Mouse (Mus musculus) lung, postnatal 0 days (tissue): Measurements from ENCODE around the gene Mcub. TPM values are rescaled to one million over a fixed set of nuclear protein-coding genes. Genes with fewer than 3 reads are reported as not detected.
A peak's percentile ranks its signal among the peaks of the same experiment; 100 is the strongest.

Experiments used
- ATAC-seq: fragments of 200-750 bp; cut with Nextera tagmentation; 2 replicates; pipeline ENCODE4 v1.8.0; 2017; ENCODE audit warnings: moderate library complexity
- DNase-seq: peaks from one replicate; pipeline ENCODE4 v3.0.0-alpha.2; 2016; ENCODE audit warnings: low spot score
- H3K27ac ChIP-seq: fragments of 300-500 bp; sonication (generic); 2 replicates; pipeline ENCODE4 v1.5.1; 2014; ENCODE audit warnings: antibody characterized with exemption, mild to moderate bottlenecking, low read length, mixed read lengths
- H3K27me3 ChIP-seq: fragments of 300-500 bp; sonication (generic); replicated peaks from 2 replicates; pipeline ENCODE4 v1.6.1; 2014; ENCODE audit warnings: low read length, mixed read lengths; ENCODE audit not compliant: insufficient read depth
- H3K36me3 ChIP-seq: fragments of 300-500 bp; sonication (generic); 2 replicates; pipeline ENCODE4 v1.6.1; 2014; ENCODE audit warnings: low read length, mixed read lengths; ENCODE audit not compliant: insufficient read depth
- H3K4me1 ChIP-seq: fragments of 300-500 bp; sonication (generic); 2 replicates; pipeline ENCODE4 v1.6.1; 2014; ENCODE audit warnings: antibody characterized with exemption, low read depth, low read length, mixed read lengths; ENCODE audit not compliant: insufficient read depth
- H3K4me2 ChIP-seq: fragments of 300-500 bp; sonication (generic); replicated peaks from 2 replicates; pipeline ENCODE4 v1.6.1; 2014; ENCODE audit warnings: low read depth, mild to moderate bottlenecking, low read length, moderate library complexity, mixed read lengths
- H3K4me3 ChIP-seq: fragments of 300-500 bp; sonication (generic); 2 replicates; pipeline ENCODE4 v1.5.1; 2014; ENCODE audit warnings: low read depth, low read length
- H3K9ac ChIP-seq: fragments of 300-500 bp; sonication (generic); replicated peaks from 2 replicates; pipeline ENCODE4 v1.6.1; 2014; ENCODE audit warnings: low read depth, mild to moderate bottlenecking
- H3K9me3 ChIP-seq: fragments of 300-500 bp; sonication (generic); 2 replicates; pipeline ENCODE4 v1.6.1; 2016; ENCODE audit warnings: low read length, mixed read lengths
- CTCF ChIP-seq: IDR thresholded peaks from 2 replicates; pipeline ENCODE4 v1.5.1; 2016; ENCODE audit warnings: antibody characterized with exemption, mild to moderate bottlenecking
- EP300 ChIP-seq: IDR thresholded peaks from 2 replicates; pipeline ENCODE4 v1.6.1; 2016; ENCODE audit warnings: antibody characterized with exemption, mild to moderate bottlenecking, control low read depth
- WGBS: fragments of 180-500 bp; shearing (Covaris S2); extraction: QIAGEN DNeasy Blood & Tissue Kit; methylation state at CpG from one replicate; pipeline ENCODE4 v1.1.7; 2014; 5-methylcytosine and 5-hydroxymethylcytosine counted together
- polyA plus RNA-seq: library from polyadenylated mRNA; unstranded; fragments of >200 nt; fragmentation: Nextera tagmentation; extraction: Ambion mirVana; gene quantifications from 2 replicates; pipeline ENCODE4 v1.2.1, GENCODE M21; 2015

The Mcub gene
- polyA plus RNA-seq, 1 experiment from 2014 or later = 11.8 TPM

DNA sequence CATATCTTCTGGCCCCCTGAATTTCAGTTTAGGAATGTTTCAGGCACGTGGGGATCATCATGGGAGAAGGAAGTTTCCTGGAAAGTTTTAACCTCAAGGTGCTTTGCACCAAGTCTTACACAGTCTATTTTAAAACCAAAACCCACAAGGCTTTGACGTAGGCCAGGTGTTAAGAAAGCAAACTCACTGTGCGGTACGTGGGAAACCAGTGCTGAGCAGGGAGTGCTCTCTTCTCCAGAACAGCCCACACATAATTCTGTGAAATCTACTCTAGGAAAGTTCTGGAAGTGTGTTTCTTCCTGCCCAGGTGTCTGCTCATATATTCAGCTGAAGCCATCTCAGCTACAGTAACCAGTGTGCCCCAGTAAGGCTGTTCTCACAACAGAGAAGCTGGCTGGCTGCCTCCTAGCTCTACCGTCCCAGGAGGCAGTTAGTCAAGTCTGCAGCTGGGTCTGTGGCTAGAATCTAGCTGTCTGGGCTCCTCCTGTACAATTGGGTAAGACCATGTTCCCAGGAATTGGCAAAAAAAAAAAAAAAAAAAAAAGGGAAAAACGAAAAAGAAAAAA is 39.7 kb downstream of the Mcub start:
- H3K4me3 ChIP-seq = no peak overlapping the region
- no peaks in the 10 kb centered on the region for H3K27me3 ChIP-seq
- H3K4me1 ChIP-seq = no peaks in the 10 kb centered on the region
- ATAC-seq (no peak), DNase-seq (no peak)
- 55% methylated on average over 6 of the region's 6 CpGs for WGBS
- H3K36me3 ChIP-seq = no peaks in the 10 kb centered on the region
- no peak overlapping the region for H3K27ac ChIP-seq
- TF ChIP-seq CTCF (no peak), EP300 (no peak)
- H3K9ac ChIP-seq = no peak overlapping the region
- H3K4me2 ChIP-seq = no peak overlapping the region
- no peaks in the 10 kb centered on the region for H3K9me3 ChIP-seq

DNA sequence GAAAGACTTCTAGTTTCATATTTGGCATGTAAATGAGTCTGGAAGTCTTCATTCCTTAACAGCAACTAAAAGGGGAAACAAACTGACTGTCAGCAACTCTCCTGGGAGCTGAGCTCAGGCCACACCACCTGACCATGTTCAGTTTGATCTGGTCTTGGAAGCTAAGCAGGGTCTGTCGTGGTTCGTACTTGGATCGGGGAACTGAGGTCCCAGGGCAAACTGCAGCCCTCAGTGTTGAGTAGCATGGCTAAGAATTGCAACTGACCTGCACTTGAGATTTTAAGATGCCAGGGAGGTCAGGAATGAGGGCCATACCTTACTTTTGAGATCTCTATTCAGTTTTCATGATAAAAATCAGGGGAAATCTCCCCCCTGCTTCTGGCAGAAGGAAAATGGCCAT is 44.1 kb downstream of the Mcub start:
- H3K9me3 ChIP-seq = no peaks in the 10 kb centered on the region
- H3K27me3 ChIP-seq = no peaks in the 10 kb centered on the region
- H3K4me2 ChIP-seq = no peak overlapping the region
- H3K4me3 ChIP-seq = no peak overlapping the region
- H3K9ac ChIP-seq = no peak overlapping the region
- DNase-seq (no peak), ATAC-seq (no peak)
- no peak for TF ChIP-seq EP300
- no peak for TF ChIP-seq CTCF
- no peaks in the 10 kb centered on the region for H3K36me3 ChIP-seq
- no peaks in the 10 kb centered on the region for H3K4me1 ChIP-seq
- no peak overlapping the region for H3K27ac ChIP-seq
- WGBS = 92% methylated on average over 3 of the region's 3 CpGs

DNA sequence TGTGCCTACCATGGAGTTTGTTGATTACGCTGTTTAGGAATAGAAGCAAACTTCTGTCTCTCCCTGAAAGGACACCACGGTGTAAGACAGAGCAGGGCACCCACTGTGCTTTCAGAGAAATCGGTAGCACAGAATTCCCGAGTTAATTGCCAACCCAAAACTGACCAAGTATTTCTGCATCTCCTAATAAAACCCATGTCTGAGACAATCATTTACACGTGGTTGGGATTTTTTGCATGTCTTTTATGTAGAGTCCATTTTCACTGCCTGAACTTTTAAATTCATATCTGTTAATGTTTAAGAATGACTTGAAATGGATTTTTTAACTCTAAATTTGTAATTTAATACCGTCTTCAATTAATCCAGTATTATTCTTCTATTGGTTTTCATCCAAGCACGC is 46.4 kb downstream of the Mcub start:
- H3K27me3 ChIP-seq = no peaks in the 10 kb centered on the region
- no peak overlapping the region for H3K4me2 ChIP-seq
- ATAC-seq (no peak), DNase-seq (no peak)
- no peaks in the 10 kb centered on the region for H3K9me3 ChIP-seq
- H3K4me1 ChIP-seq = no peaks in the 10 kb centered on the region
- TF ChIP-seq CTCF (no peak), EP300 (no peak)
- 87% methylated on average over 7 of the region's 7 CpGs for WGBS
- H3K36me3 ChIP-seq = no peaks in the 10 kb centered on the region
- H3K9ac ChIP-seq = no peak overlapping the region
- no peak overlapping the region for H3K27ac ChIP-seq
- no peak overlapping the region for H3K4me3 ChIP-seq

DNA sequence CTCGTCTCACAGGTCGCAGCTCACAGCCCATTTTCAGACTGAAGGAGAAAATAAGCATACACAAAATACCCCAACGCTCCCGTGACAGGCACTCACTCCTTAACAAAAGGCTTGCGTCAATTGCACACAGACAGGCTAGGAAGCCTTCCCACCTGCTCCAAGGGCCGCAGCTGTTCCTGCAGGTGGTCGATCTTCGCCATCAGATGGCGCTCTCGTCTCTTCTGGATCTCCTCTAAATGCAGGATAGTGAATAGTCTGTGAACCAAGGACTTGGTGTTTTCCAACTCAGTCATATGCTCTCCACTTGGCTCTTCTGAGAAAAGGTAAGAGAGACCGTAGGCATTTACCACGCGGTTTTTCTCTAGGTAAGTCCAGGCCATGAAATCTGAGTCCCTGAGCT is 51.6 kb downstream of the Mcub start:
- Histone ChIP-seq H3K9ac (no peak overlapping the region), H3K4me1 (no peaks in the 10 kb centered on the region), H3K9me3 (no peaks in the 10 kb centered on the region), H3K4me3 (no peak overlapping the region), H3K36me3 (peaks cover 5% of the 10 kb centered on the region), H3K4me2 (no peak overlapping the region), H3K27me3 (no peaks in the 10 kb centered on the region), H3K27ac (no peak overlapping the region)
- peak; percentile 79 for DNase-seq
- TF ChIP-seq CTCF = peak; percentile 86
- TF ChIP-seq EP300 = no peak
- 16% methylated on average over 13 of the region's 13 CpGs for WGBS
- ATAC-seq = peak; percentile 70

DNA sequence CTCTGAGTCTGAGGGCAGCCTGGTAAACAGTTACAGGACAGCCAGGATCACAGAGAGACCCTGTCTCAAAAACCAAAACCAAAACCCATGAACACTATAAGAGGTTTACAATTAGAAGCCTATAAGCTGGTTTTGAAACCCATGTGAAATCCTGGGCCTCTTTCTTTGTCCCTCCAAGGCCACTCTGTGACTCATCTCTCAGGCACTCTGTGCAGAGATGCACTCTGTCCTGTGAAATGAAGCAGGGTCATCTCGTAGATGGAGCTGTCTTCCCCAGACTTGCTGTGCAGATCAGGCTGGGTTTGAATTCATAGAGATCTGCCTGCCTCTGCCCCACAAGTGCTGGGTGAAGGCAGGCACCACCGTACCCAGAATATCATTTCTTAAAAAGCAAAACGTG is 52.6 kb downstream of the Mcub start:
- no peak overlapping the region for H3K4me3 ChIP-seq
- H3K36me3 ChIP-seq = peaks cover 11% of the 10 kb centered on the region
- whole genome bisulfite sequencing = 77% methylated on average over 3 of the region's 3 CpGs
- DNase-seq (no peak), ATAC-seq (no peak)
- no peaks in the 10 kb centered on the region for H3K4me1 ChIP-seq
- H3K9me3 ChIP-seq = no peaks in the 10 kb centered on the region
- H3K27me3 ChIP-seq = no peaks in the 10 kb centered on the region
- H3K27ac ChIP-seq = no peak overlapping the region
- TF ChIP-seq EP300 (no peak), CTCF (no peak)
- no peak overlapping the region for H3K4me2 ChIP-seq
- no peak overlapping the region for H3K9ac ChIP-seq

DNA sequence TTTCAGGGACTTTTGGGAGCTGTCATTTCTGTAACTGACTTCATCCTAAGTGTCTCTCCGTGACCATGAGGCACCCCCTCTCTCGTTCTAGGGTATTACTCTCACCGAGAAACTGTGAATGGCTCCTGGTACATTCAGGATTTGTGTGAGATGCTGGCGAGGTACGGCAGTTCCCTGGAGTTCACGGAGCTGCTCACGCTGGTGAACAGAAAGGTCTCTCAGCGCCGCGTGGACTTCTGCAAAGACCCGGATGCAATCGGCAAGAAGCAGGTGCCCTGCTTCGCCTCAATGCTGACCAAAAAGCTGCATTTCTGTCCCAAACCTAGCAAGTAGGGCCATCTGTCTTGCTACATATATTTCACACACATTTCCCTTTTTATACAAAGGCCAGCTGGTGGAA is 56.8 kb downstream of the Mcub start:
- H3K27ac ChIP-seq = no peak overlapping the region
- ATAC-seq = no peak
- H3K36me3 ChIP-seq = peaks cover 31% of the 10 kb centered on the region
- H3K4me2 ChIP-seq = no peak overlapping the region
- WGBS = 92% methylated on average over 13 of the region's 13 CpGs
- TF ChIP-seq CTCF = no peak
- no peak for TF ChIP-seq EP300
- no peaks in the 10 kb centered on the region for H3K9me3 ChIP-seq
- H3K4me3 ChIP-seq = no peak overlapping the region
- H3K9ac ChIP-seq = no peak overlapping the region
- no peak for DNase-seq
- H3K4me1 ChIP-seq = no peaks in the 10 kb centered on the region
- H3K27me3 ChIP-seq = no peaks in the 10 kb centered on the region

DNA sequence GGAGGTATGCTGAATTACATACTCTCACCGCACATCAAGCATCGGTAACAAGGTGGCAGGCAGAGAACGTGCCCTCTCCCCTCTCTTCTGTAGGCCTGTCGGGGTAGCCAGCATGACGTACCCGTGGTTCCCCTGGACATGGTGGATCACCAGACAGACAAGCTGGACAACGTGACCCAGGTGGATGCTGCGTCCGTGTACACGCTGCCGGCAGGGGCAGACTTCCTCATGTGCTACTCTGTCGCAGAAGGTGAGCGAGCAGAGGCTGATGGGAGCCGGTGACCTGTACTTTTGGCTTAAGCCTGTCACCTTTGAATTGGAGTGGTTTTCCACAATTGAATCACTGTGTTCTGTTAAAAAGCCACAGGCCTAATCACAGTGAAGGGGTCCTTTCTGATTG is 58.0 kb downstream of the Mcub start:
- Histone ChIP-seq H3K4me3 (no peak overlapping the region), H3K27me3 (no peaks in the 10 kb centered on the region), H3K36me3 (peaks cover 31% of the 10 kb centered on the region), H3K27ac (no peak overlapping the region), H3K9me3 (no peaks in the 10 kb centered on the region), H3K9ac (no peak overlapping the region), H3K4me1 (no peaks in the 10 kb centered on the region), H3K4me2 (no peak overlapping the region)
- no peak for TF ChIP-seq CTCF
- TF ChIP-seq EP300 = no peak
- ATAC-seq (no peak), DNase-seq (no peak)
- 94% methylated on average over 14 of the region's 14 CpGs for WGBS
